Mouse (Mus musculus) embryo, embryonic 9.5 days (tissue): ENCODE data around the gene Ppp1r26.
"Not testable (repeated sequence)": the region's sequence is repeated elsewhere in the genome, so short reads cannot be mapped to it uniquely, and the experiment has no call there.

Experiments
- DNase-seq: peaks from one replicate; pipeline ENCODE4 v3.0.0-alpha.2; 2017; ENCODE audit errors: extremely low spot score

Ppp1r26 gene

GRCm38 (mm10) chr2:28446181-28446514, 452 bp upstream of the Ppp1r26 start:
- DNase-seq: no peak

- no peak for DNase-seq
These were observed 693 bp downstream of the Ppp1r26 start for GRCm38 (mm10) chr2:28447315-28447670.

- DNase-seq: no peak
These were observed 5.1 kb downstream of the Ppp1r26 start for GRCm38 (mm10) chr2:28451663-28452062.

DNA sequence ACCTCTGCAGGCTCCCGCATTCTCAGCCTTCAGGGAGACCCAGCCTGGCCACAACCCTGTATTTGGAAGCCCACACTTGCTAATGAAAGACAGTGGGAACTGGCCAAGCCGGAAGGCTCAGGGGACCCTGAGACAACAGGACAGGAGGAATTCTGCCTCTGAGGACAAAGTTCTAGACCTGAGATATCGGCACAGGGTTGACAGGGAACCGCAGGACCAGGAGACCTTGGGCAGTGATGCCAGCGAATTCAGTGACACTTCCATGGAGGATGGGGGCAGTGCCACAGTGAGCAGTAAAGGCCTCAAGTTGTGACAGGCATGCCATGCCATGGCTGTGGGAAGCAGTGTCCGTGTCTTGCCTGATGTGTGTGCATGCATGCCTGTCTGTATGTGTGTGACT, 6.9 kb downstream of the Ppp1r26 start:
- DNase-seq: no peak

DNA sequence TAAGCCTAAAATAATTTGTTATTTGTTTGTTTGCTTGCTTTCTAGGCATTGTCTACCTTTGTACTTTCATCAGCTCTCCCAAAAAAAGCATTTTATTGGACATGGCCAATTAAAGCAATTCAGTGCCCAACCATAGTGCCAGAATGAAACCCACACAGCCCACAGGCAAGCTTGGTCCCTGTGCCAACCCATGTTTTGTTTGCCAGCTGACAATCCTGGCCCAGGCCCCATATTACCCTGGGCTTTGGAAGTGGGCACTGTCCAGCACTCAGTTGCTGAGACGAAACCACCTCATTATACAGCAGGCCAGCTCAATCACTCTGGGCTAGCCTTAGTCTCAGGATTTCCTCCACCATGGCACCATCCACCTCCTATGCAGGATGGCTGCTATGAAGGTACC, 10.0 kb downstream of the Ppp1r26 start:
- no peak for DNase-seq

DNA sequence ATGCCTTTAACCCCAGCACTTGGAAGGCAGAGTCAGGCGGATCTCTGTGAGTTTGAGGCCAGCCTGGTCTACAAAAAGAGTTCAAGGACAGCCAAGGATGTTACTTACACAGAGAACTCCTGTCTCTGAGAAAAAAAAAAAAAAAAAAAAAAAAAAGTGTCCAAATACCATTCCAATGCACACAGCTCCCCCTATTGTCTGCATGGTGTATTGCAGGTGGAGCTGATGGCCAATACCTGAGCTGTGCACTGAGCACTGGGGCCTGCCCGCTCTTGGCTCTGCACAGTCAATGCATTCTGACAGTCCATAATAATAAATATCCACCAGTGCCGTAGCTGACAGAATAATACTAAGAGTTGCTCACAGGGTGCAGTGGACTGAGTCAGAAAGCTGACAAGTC, 17.3 kb downstream of the Ppp1r26 start:
- peak; percentile 65 for DNase-seq

GRCm38 (mm10) chr2:28464919-28465318, 18.3 kb downstream of the Ppp1r26 start:
- no peak for DNase-seq

- DNase-seq: peak; percentile 74
These were observed 19.4 kb downstream of the Ppp1r26 start, which contains the start of gene 1700007K13Rik for GRCm38 (mm10) chr2:28465836-28466518. Gene 1700007K13Rik (minus strand): TSS chr2:28466332.

GRCm38 (mm10) chr2:28467860-28468485, 21.4 kb downstream of the Ppp1r26 start, which contains the start of gene Mrps2:
Gene Mrps2 (plus strand): TSS chr2:28468066.
- peak; percentile 92 for DNase-seq

- no peak for DNase-seq
These were observed 22.1 kb downstream of the Ppp1r26 start for GRCm38 (mm10) chr2:28468486-28469225.

DNA sequence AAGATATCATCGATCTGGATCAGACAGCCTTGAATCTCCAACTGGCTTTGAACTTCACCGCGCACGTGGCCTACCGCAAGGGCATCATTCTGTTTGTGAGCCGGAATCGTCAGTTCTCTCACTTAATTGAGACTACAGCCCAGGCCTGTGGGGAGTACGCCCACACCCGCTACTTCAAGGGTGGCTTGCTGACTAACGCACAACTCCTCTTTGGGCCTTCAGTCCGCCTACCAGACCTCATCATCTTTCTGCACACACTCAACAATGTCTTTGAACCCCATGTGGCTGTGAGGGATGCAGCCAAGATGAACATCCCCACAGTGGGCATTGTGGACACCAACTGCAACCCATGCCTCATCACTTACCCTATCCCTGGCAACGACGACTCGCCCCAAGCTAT, 22.9 kb downstream of the Ppp1r26 start:
- no peak for DNase-seq

- no peak for DNase-seq
These were observed 24.0 kb downstream of the Ppp1r26 start for GRCm38 (mm10) chr2:28470591-28470990.

DNA sequence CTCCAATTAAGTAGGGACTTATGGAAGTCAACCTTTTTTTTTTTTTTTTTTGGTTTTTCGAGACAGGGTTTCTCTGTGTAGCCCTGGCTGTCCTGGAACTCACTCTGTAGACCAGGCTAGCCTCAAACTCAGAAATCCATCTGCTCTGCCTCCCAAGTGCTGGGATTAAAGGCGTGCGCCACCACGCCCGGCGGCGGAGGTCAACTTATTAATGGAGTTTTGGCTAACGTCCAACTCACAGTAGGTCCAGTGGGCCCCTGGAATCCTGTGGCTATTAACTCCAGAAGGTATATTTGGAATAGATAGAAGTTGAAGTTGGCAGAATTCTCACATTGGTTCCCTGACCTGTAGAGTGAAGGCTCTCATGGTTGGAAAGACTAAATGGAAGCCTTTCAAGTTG, 25.4 kb downstream of the Ppp1r26 start:
- not testable (repeated sequence) for DNase-seq

GRCm38 (mm10) chr2:28477993-28478392, 31.4 kb downstream of the Ppp1r26 start:
- not testable (repeated sequence) for DNase-seq

- DNase-seq: no peak
These were observed 32.9 kb downstream of the Ppp1r26 start for GRCm38 (mm10) chr2:28479208-28480204.

DNA sequence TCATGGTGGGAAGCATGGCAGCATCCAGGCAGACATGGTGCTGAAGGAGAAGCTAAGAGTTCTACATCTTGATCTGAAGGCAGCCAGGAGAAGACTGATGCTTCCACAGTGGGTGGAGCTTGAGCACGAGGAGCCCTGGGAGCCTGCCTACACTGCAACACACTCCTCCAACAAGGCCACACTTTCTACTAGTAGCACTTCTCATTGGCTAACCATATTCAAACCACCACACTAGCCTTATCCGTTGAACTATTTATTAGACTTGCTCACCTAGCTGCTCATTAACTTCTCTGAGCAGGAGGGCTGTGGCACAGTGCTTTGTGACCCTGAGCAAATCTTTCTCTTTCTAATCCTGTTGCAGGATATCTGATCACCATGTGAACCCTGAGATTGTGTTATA, 37.3 kb downstream of the Ppp1r26 start:
- no peak for DNase-seq

- no peak for DNase-seq
These were observed 47.9 kb downstream of the Ppp1r26 start for GRCm38 (mm10) chr2:28494521-28494920.

DNA sequence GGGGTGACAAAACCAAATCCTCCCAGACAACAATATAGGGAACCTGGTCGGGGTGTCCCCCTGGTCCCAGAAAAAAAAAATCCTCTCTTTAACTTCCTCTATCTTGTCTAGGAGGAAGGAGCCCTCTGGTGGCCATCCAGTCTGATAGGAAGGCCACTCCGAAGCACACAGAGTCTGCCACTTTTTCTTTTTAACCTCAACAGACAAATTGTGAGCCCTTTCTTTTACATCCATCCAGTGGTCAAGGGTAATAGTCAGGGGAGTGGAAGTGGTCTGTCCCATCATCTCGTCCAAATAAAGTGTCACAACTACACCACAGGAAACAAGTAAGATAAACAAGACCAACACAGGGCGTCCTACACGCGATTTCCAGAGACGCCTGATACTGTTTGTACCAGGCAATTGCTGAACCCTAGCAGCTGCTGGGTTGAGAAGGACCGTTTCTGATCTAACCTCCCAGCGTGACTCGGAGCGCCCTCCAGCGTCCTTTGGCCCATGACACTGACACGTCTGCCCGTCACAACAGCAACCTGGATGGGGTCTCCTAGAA, 48.7 kb downstream of the Ppp1r26 start:
- DNase-seq: no peak

DNA sequence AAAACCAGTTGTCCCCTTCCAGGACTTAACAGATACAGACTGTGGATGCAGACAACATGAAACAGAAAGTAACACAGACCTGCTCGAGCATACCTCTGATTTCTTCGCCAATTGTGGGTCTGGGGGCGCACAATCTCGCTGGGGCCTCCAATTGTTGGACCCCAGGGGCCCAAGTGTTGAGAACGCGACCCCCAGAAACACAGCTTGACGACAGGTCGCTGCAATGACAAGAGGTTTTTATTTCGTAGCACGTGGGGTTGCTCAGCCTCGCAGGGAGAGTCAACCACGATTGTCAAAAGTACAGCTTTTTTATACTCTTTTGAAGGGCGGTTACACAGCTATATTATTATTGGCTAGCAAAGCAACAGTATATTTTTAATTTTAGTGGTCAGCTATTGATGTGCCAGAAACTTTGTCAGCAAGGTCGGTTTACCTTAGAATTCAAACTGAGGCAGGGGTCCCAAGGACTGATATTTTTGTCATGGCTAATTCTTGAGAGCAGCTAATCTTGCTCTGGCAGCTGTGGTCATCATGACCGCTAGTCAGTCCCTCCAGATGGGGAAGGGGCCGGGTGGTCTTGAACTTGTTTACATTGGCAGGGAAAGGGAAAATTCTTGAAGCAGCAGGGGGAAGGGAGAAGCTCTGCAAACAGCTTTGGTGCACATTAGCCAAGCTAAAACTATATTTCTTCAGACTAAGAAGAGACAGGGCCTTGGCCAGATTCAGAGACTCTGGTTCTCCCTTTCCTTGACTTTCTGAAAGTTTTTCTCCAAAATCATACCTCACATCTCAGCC, 49.4 kb downstream of the Ppp1r26 start:
- DNase-seq: no peak

DNA sequence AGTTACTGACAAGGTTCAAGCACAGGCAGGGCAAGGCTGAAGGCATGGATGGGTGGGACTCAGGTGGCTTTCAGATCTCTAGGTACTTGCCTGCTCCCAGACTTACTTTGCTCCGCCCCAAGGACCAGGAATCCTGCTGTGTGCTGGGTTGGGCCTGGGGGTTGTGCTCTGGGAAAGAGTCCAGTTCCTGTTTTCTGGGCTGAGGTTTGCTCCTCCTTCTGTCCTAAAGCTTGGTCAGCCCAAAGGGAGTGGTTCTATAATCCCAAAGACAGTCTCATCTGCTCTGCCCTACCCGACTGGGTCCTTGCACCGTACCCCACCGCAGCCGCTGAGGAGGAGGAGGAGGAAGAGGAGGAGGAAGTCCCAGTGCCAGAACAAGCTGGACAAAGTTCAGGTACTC, 50.1 kb downstream of the Ppp1r26 start, which contains the start of gene Gbgt1:
Gene Gbgt1, plus strand, starts transcription at position 221 of the 400 bp plus-strand sequence.
- no peak for DNase-seq
